Mouse (Mus musculus) lung, adult 18-20 months (tissue): Measurements from ENCODE around the gene Blmh.

Experiments used
- DNase-seq, 2 experiments: peaks; one replicate each; pipeline ENCODE4 v3.0.0; 2022; ENCODE audit warnings: mixed read lengths in 2 of 2

Blmh gene

GRCm38 (mm10) chr11:76924759-76925236 lies at the start of gene Blmh:
TSS of gene Blmh (plus strand) at chr11:76924809.
- peak in 1 of 2 experiments; percentile 29 for DNase-seq

DNA sequence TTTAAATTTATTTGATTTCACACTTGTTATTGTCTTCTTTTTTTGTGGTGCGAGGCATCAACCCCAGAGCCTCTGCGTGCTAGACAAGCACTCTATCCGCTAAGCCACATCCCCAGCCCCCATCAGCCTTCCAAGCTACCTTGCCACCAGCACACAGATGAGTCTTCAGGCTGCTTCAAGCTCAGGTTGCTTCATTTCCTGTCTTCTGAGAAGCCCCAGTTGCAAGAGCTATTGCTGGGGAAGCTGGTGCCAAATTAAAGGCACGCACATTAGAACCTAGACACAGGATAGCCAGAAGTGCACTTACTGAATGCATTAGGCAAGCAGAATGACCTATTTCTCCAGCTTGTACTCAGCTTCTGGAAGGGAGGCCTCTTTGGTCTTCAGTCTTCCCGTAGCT lies 44.8 kb upstream of the Blmh start:
- DNase-seq, result no peak

DNA sequence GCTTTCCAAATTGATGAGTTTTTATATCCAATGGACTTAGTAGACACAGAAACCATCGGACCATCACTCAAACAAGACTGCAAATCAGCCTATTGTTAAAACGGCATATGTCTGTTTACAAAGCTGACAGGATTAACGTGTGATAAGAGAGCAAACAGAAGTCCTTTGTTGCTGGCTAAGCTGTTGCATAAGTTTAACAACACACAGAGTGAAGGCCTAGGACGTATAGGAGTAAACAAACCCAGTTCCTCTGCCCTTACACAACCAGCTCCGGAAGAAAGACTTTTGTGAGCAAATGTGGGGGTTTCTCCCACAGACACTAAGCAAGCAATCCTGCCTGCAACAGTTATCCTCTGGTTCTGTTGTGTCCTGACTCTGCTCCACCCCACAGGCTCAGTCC lies 40.2 kb upstream of the Blmh start:
- no peak for DNase-seq

GRCm38 (mm10) chr11:76889339-76890164 lies 35.1 kb upstream of the Blmh start:
- DNase-seq, result peak; percentile 27 to 51

DNA sequence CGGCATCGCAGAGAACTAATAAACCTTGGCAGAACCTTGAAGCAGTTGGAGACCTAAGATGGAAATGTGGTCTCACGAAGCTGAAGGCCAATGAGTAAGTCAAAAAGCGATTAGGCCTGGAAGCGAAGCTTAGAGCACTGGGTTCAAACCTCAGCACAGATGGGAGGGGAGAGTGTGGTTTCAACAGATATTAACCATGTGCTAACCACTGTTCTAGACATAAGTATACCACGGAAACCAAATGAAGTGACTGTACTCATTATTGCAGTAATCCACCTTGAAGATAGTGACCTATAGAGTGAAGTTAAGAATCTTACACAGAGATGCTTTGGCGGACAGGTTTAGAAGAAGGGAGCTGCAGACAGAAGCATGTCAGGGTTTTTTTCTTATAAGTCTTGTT lies 33.4 kb upstream of the Blmh start:
- DNase-seq, result no peak

- no peak for DNase-seq
These were observed 32.8 kb upstream of the Blmh start for GRCm38 (mm10) chr11:76891738-76892349.

DNA sequence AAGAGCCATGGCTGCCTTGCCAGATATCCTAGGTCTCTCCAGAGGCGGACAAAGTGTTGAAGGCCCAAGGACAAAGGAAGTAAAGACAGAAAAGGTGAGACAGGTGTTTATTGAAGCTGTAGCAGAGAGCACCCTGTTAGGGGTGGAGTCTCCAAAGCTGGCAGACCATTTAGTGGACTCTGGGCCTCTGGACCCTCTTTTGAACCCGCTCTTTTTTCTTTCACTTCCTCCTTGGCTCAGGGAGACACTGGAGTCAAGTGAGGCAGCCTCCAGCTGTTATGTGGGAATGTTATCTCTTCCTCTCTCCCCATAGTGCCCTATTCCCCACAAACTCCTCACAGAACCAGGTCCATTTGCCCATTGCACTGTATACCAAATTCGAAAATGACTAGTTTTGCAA lies 31.6 kb upstream of the Blmh start:
- no peak for DNase-seq

DNA sequence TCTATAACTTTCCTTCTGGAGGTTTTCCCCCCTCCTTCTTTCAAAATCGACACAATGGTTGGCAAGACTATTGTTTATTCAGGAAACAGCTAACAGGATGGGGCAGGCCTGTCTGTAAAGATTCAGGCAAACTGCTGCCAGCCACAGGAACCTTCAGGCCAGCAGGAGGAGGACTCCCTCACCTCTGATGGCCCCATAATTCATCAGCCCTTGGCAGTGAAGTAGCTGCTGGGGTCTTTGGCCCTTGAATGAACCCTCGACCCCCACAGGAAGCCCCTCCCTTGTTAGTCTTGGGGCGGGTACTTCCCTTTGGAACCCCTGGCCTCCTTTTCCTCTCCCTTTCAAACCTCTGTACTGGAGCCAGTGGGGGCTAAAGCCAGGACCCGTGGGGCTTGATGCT lies 31.0 kb upstream of the Blmh start:
- DNase-seq, result peak; percentile 44 to 71

GRCm38 (mm10) chr11:76894240-76894639 lies 30.4 kb upstream of the Blmh start:
- DNase-seq, result peak; percentile 55 to 64

- peak; percentile 27 to 44 for DNase-seq
These were observed 28.2 kb upstream of the Blmh start for GRCm38 (mm10) chr11:76896360-76896759.

- no peak for DNase-seq
These were observed 27.5 kb upstream of the Blmh start for GRCm38 (mm10) chr11:76897126-76897525.

GRCm38 (mm10) chr11:76897871-76898270 lies 26.7 kb upstream of the Blmh start:
- DNase-seq, result peak; percentile 12 to 33

GRCm38 (mm10) chr11:76898751-76899150 lies 25.9 kb upstream of the Blmh start:
- no peak for DNase-seq

- DNase-seq, result peak; percentile 55 to 66
These were observed 24.6 kb upstream of the Blmh start for GRCm38 (mm10) chr11:76899758-76900738.

DNA sequence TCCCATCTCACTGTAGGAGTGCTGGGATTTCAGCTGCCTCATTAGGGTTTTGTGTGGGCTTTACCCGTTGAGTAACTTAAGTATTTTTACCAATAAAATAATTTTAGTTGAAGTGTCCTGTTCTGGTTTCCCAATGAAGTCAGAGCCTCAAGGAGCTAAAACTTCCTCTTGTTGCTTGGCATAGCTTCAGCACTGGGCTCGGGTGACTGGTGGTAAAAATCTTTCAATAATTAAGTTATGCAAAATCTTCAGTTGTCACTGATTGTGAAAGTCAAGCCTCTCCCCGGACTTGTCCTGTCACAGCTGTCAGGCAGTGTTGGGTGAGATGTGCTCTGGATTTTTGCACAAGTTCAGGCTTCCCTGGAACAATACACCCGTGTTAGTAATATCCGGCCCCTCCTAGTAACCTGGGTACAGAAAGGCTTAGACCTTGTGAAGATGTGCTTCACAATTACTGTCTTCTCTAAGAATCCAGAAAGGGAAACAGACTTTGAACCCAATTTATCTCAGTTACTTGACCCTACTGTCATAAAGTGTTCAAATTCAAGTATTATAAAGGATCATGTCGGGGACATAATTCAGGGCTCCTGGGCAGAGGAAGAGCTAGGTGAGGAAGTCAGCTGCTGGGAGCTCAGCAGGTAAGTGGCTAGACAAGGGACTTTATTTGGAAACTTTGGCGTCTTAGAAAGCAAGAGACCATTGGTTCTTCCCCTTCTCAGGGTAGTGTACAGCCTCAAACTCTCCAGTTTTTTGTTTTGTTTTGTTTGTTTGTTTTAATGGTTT lies 22.8 kb upstream of the Blmh start, which contains the start of gene Tmigd1:
TSS of gene Tmigd1 (plus strand) at position 581 of the 783 bp plus-strand sequence.
- peak; percentile 10 to 38 for DNase-seq

GRCm38 (mm10) chr11:76904340-76904739 lies 20.3 kb upstream of the Blmh start:
- no peak for DNase-seq

- no peak for DNase-seq
These were observed 16.0 kb upstream of the Blmh start for GRCm38 (mm10) chr11:76908651-76909050.

DNA sequence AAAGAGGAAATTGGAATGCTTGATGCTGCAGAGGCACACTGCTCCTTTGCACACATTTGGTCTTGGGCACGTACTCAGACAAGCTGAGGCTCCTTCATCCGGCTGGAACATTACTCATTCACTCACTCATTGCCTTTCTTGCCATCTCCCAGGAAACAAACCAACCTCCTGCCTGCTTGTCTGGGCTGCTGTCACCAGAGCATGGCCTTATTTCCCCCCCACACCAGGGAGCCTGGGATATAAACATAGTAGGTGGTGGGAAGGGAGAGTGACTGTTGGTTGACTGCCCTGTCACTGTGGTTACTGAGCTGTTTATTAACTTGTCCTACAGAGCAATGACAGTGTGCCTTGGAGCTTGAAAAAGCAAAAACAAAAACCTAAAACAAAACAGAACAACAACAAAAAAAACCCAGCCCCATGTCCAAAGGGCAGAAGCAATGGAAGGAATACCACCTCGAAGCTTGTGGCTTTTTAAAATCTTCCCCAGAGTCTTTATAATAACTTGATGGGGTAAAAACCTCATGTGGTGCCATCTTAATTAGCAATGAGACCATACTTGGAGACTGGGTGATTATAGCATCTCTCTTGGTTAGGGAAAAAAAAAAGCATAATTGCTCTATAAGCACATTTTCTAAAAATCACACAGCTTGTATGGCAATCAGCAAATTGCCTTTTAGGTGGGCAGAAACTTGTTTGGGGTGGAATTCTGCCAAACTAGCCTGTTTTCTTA lies 13.1 kb upstream of the Blmh start:
- DNase-seq, result no peak

DNA sequence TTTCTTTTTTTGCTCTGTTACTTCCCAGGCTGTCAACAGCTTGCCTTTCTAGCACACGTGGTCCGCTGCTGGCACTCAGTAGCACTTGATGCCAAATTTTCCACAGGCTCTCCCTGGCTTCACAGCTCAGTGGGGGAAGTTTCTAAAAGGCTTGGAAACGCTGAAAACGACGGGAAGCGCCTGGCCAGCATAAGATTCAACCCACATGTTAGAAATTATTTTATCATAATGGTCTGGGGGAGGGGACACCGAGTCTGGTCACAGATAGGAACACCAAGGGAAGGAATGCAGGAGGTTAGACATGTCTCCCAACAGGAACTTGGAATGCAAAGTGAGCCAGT lies 12.6 kb upstream of the Blmh start:
- no peak for DNase-seq

GRCm38 (mm10) chr11:76914366-76914765 lies 10.2 kb upstream of the Blmh start:
- peak; percentile 14 to 26 for DNase-seq

GRCm38 (mm10) chr11:76916539-76917229 lies 7.9 kb upstream of the Blmh start:
- no peak for DNase-seq
